Mouse (Mus musculus): ENCODE data around the gene Nwd2. TPM values are rescaled to one million over a fixed set of nuclear protein-coding genes. Genes with fewer than 3 reads are reported as not detected.
A peak's percentile ranks its signal among the peaks of the same experiment; 100 is the strongest.

Gene Nwd2
- total and polyA plus RNA-seq, 2 experiments from 2014 or later = 10.2 to 23.1 TPM

GRCm38 (mm10) chr5:63689084-63689483 lies 40.2 kb downstream of the Nwd2 start:
- DNase-seq (ENCODE audit: low spot score) = peak; percentile 27
- no peak overlapping the region for H3K4me2 ChIP-seq (ENCODE audit: low read depth, low read length)
- H3K9me3 ChIP-seq (ENCODE audit: low read length) = no peaks in the 10 kb centered on the region
- ATAC-seq = no peak
- H3K27me3 ChIP-seq (ENCODE audit: insufficient read depth, low read length) = no peaks in the 10 kb centered on the region
- no peak for TF ChIP-seq CTCF (IDR thresholded peaks at IDR 0.05; ENCODE audit: low read depth)
- H3K36me3 ChIP-seq (ENCODE audit: insufficient read depth, low read length) = no peaks in the 10 kb centered on the region
- H3K4me1 ChIP-seq (ENCODE audit: insufficient read depth, low read length) = no peaks in the 10 kb centered on the region
- no peak overlapping the region for H3K4me3 ChIP-seq (ENCODE audit: low read length)
- 79% methylated on average over 1 of the region's 1 CpGs for WGBS
- H3K27ac ChIP-seq = no peak overlapping the region
- no peak overlapping the region for H3K9ac ChIP-seq (replicated peaks; ENCODE audit: low read length)

- DNase-seq (ENCODE audit: low spot score) = peak; percentile 11
These were observed 47.9 kb downstream of the Nwd2 start for GRCm38 (mm10) chr5:63696784-63697183.

GRCm38 (mm10) chr5:63697196-63697595 lies 48.3 kb downstream of the Nwd2 start:
- H3K9ac ChIP-seq (replicated peaks; ENCODE audit: low read length) = no peak overlapping the region
- peak; percentile 32; the same call in 1 of the 2 replicates for ATAC-seq
- no peak for DNase-seq (ENCODE audit: low spot score)
- H3K4me3 ChIP-seq (ENCODE audit: low read length) = no peak overlapping the region
- H3K9me3 ChIP-seq (ENCODE audit: low read length) = no peaks in the 10 kb centered on the region
- H3K4me1 ChIP-seq (ENCODE audit: insufficient read depth, low read length) = no peaks in the 10 kb centered on the region
- no peaks in the 10 kb centered on the region for H3K36me3 ChIP-seq (ENCODE audit: insufficient read depth, low read length)
- no peak for TF ChIP-seq CTCF (IDR thresholded peaks at IDR 0.05; ENCODE audit: low read depth)
- no peak overlapping the region for H3K27ac ChIP-seq
- 63% methylated on average over 5 of the region's 5 CpGs for WGBS
- H3K4me2 ChIP-seq (ENCODE audit: low read depth, low read length) = no peak overlapping the region
- no peaks in the 10 kb centered on the region for H3K27me3 ChIP-seq (ENCODE audit: insufficient read depth, low read length)

More at GRCm38 (mm10) chr5:63696784-63697183, 47.9 kb downstream of the Nwd2 start:
- Histone ChIP-seq H3K4me2 (ENCODE audit: low read depth, low read length) (no peak overlapping the region), H3K36me3 (ENCODE audit: insufficient read depth, low read length) (no peaks in the 10 kb centered on the region), H3K9ac (replicated peaks; ENCODE audit: low read length) (no peak overlapping the region), H3K4me1 (ENCODE audit: insufficient read depth, low read length) (no peaks in the 10 kb centered on the region), H3K27me3 (ENCODE audit: insufficient read depth, low read length) (no peaks in the 10 kb centered on the region), H3K27ac (no peak overlapping the region), H3K4me3 (ENCODE audit: low read length) (no peak overlapping the region), H3K9me3 (ENCODE audit: low read length) (no peaks in the 10 kb centered on the region)
- ATAC-seq = peak; percentile 59
- WGBS = 69% methylated on average over 2 of the region's 2 CpGs
- TF ChIP-seq CTCF (IDR thresholded peaks at IDR 0.05; ENCODE audit: low read depth) = no peak

- no peak for TF ChIP-seq CTCF (IDR thresholded peaks at IDR 0.05; ENCODE audit: low read depth)
- Histone ChIP-seq H3K9ac (replicated peaks; ENCODE audit: low read length) (no peak overlapping the region), H3K4me1 (ENCODE audit: insufficient read depth, low read length) (no peaks in the 10 kb centered on the region), H3K4me2 (ENCODE audit: low read depth, low read length) (no peak overlapping the region), H3K36me3 (ENCODE audit: insufficient read depth, low read length) (no peaks in the 10 kb centered on the region), H3K4me3 (ENCODE audit: low read length) (no peak overlapping the region), H3K27me3 (ENCODE audit: insufficient read depth, low read length) (no peaks in the 10 kb centered on the region), H3K27ac (no peak overlapping the region), H3K9me3 (ENCODE audit: low read length) (no peaks in the 10 kb centered on the region)
- WGBS = 58% methylated on average over 3 of the region's 3 CpGs
- DNase-seq (ENCODE audit: low spot score) (no peak), ATAC-seq (no peak)
These were observed 80.1 kb downstream of the Nwd2 start for GRCm38 (mm10) chr5:63728955-63729354.

- Histone ChIP-seq H3K9ac (replicated peaks; ENCODE audit: low read length) (no peak overlapping the region), H3K27ac (no peak overlapping the region), H3K4me1 (ENCODE audit: insufficient read depth, low read length) (no peaks in the 10 kb centered on the region), H3K27me3 (ENCODE audit: insufficient read depth, low read length) (no peaks in the 10 kb centered on the region), H3K4me2 (ENCODE audit: low read depth, low read length) (no peak overlapping the region), H3K36me3 (ENCODE audit: insufficient read depth, low read length) (no peaks in the 10 kb centered on the region), H3K9me3 (ENCODE audit: low read length) (no peaks in the 10 kb centered on the region), H3K4me3 (ENCODE audit: low read length) (no peak overlapping the region)
- no peak for TF ChIP-seq CTCF (IDR thresholded peaks at IDR 0.05; ENCODE audit: low read depth)
- 63% methylated on average over 7 of the region's 7 CpGs for WGBS
- peak; percentile 51; the same call in 1 of the 2 replicates for ATAC-seq
- peak; percentile 30 for DNase-seq (ENCODE audit: low spot score)
These were observed 86.6 kb downstream of the Nwd2 start for GRCm38 (mm10) chr5:63735521-63735920.

- H3K36me3 ChIP-seq (ENCODE audit: insufficient read depth, low read length) = no peaks in the 10 kb centered on the region
- no peak overlapping the region for H3K27ac ChIP-seq
- 88% methylated on average over 2 of the region's 2 CpGs for WGBS
- no peaks in the 10 kb centered on the region for H3K9me3 ChIP-seq (ENCODE audit: low read length)
- H3K9ac ChIP-seq (replicated peaks; ENCODE audit: low read length) = no peak overlapping the region
- H3K4me1 ChIP-seq (ENCODE audit: insufficient read depth, low read length) = no peaks in the 10 kb centered on the region
- no peak overlapping the region for H3K4me3 ChIP-seq (ENCODE audit: low read length)
- DNase-seq (ENCODE audit: low spot score) = no peak
- TF ChIP-seq CTCF (IDR thresholded peaks at IDR 0.05; ENCODE audit: low read depth) = no peak
- no peak for ATAC-seq
- H3K4me2 ChIP-seq (ENCODE audit: low read depth, low read length) = no peak overlapping the region
- no peaks in the 10 kb centered on the region for H3K27me3 ChIP-seq (ENCODE audit: insufficient read depth, low read length)
These were observed 94.5 kb downstream of the Nwd2 start for GRCm38 (mm10) chr5:63743426-63743825.

GRCm38 (mm10) chr5:63748299-63748698 lies 99.4 kb downstream of the Nwd2 start:
- no peak for DNase-seq (ENCODE audit: low spot score)
- no peak overlapping the region for H3K9ac ChIP-seq (replicated peaks; ENCODE audit: low read length)
- H3K27me3 ChIP-seq (ENCODE audit: insufficient read depth, low read length) = no peaks in the 10 kb centered on the region
- ATAC-seq = no peak
- TF ChIP-seq CTCF (IDR thresholded peaks at IDR 0.05; ENCODE audit: low read depth) = no peak
- H3K4me1 ChIP-seq (ENCODE audit: insufficient read depth, low read length) = no peaks in the 10 kb centered on the region
- H3K36me3 ChIP-seq (ENCODE audit: insufficient read depth, low read length) = no peaks in the 10 kb centered on the region
- H3K9me3 ChIP-seq (ENCODE audit: low read length) = no peaks in the 10 kb centered on the region
- WGBS = 42% methylated on average over 2 of the region's 2 CpGs
- H3K4me2 ChIP-seq (ENCODE audit: low read depth, low read length) = no peak overlapping the region
- no peak overlapping the region for H3K27ac ChIP-seq
- no peak overlapping the region for H3K4me3 ChIP-seq (ENCODE audit: low read length)

Measured in hindbrain, postnatal 0 days (tissue).